Mouse (Mus musculus) C2C12 (cell line): ENCODE measurements at regions not wholly inside any gene's neighbourhood (a gene's known extent, or its start where the extent isn't known, plus 50 kb on each side); places are given as distances from the start of the nearest gene placed in this dataset.

Source experiments
- CEBPB ChIP-seq: IDR thresholded peaks from one replicate; pipeline ENCODE4 v1.6.1; 2011; ENCODE audit warnings: low read depth, mild to moderate bottlenecking, control low read depth, moderate library complexity
- CTCF ChIP-seq: IDR thresholded peaks from one replicate; pipeline ENCODE4 v1.5.1; 2011; ENCODE audit not compliant: control insufficient read depth, insufficient read depth, insufficient read length
- MAX ChIP-seq: IDR thresholded peaks from one replicate; pipeline ENCODE4 v1.6.1; 2011; ENCODE audit warnings: mild to moderate bottlenecking, control low read depth
- MYOD1 ChIP-seq: IDR thresholded peaks from one replicate; pipeline ENCODE4 v1.6.1; 2011; ENCODE audit warnings: low read depth; ENCODE audit not compliant: control insufficient read depth, insufficient read length
- USF1 ChIP-seq: IDR thresholded peaks from one replicate; pipeline ENCODE4 v1.6.1; 2011; ENCODE audit warnings: low read depth, mild to moderate bottlenecking, control low read depth, moderate library complexity

DNA sequence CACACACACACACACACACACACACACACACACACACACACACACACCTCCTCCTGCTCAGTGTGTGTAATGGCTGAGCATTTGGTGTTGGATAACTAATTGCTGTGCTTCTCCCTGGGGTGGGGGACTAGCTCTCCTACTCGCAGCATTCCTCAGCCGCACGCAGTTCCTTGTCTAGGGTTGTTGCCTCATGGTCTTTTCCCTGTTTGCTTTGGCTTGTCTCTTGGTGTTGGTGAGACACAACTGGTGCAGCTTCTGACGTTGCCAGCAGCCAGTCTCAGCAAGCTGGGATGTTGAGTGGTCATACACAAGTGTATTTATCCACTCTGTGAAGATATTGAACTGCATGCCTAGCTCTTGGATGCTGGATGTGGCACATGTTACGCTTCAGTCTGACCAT, 322.2 kb upstream of the Nr5a2 start:
- no peak for TF ChIP-seq CTCF
- TF ChIP-seq CEBPB, result no peak
- TF ChIP-seq MYOD1, result no peak
- TF ChIP-seq USF1, result no peak
- TF ChIP-seq MAX, result no peak
